Mouse (Mus musculus) lung, adult 2 months (tissue): ENCODE measurements around the gene Defb25.

Experiments
- CTCF ChIP-seq: fragments of 200-500 bp; IDR thresholded peaks from 2 replicates; pipeline ENCODE4 v1.5.1; 2011; ENCODE audit warnings: mild to moderate bottlenecking, low read length, control low read depth; ENCODE audit not compliant: insufficient read depth
- POLR2A ChIP-seq: fragments of 200-500 bp; IDR thresholded peaks from 2 replicates; pipeline ENCODE4 v1.6.1; 2011; ENCODE audit warnings: low read depth, mild to moderate bottlenecking, control low read depth, low read length, borderline replicate concordance; ENCODE audit errors: extremely low read depth

GRCm38 (mm10) chr2:152620367-152621134, 2.3 kb downstream of the Defb25 start:
- TF ChIP-seq POLR2A (no peak), CTCF (no peak)
